Mouse (Mus musculus) cerebellum, adult 2 months (tissue): ENCODE data around the gene Cyp19a1.

Experiments used
- CTCF ChIP-seq: fragments of 200-500 bp; IDR thresholded peaks from 2 replicates; pipeline ENCODE4 v1.5.1; 2011; ENCODE audit warnings: low read depth, mild to moderate bottlenecking, control low read depth, low read length, moderate library complexity, borderline replicate concordance; ENCODE audit not compliant: insufficient read depth
- POLR2A ChIP-seq: fragments of 200-500 bp; IDR thresholded peaks from 2 replicates; pipeline ENCODE4 v1.6.1; 2011; ENCODE audit warnings: low read length, control low read depth, borderline replicate concordance; ENCODE audit not compliant: insufficient read depth

- no peak for TF ChIP-seq CTCF
- no peak for TF ChIP-seq POLR2A
Observed at GRCm38 (mm10) chr9:54227580-54227979, 40.3 kb downstream of the Cyp19a1 start.
